Mouse (Mus musculus) cerebellum, postnatal 4 days (tissue): ENCODE results near the gene Olfr66.

Source experiments
- DNase-seq, 2 experiments: peaks; one replicate each; pipeline ENCODE4 v3.0.0; 2022; ENCODE audit warnings: low spot score in 2 of 2, mixed read lengths in 1 of 2

Olfr66 gene

DNA sequence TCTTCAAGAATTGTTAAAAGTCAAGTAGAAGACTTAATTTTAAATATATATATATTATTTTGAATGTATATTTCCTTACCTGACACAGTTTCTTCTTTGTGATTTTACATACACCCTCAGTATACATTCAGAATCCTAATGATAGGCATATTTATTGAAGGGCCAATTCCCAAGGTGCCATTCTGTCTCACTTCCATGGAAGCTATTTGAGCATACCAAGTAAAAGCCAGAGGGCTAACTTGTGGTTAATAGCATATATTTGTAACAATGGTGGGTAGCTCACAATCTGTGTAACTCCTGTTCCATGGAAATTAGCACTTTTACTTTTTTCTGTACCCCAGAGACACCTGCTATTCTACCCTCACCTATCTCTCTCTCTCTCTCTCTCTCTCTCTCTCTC is at the start of gene Olfr66:
Gene Olfr66 (minus strand): TSS at position 101 of the 400 bp plus-strand sequence.
- no peak for DNase-seq

DNA sequence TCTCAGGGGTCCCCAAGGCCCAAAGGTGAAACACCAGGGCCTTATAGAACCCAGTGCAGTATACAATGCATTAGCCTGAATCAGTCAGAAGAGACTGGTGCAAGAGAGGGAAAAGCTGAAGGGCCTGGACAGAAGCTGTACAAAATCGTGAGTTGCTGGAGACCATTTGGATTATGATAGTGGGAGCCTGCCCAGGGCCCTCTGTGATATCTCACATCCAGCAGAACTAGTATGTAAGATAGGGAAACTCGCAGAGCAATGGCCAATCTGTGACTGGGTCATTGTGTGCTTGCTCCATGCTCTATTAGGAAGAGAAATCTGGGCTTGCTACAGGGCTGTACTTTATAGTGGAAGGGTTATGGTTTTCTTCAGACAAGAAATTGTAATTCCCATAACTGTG is 48.2 kb upstream of the Olfr66 start, which contains the start of gene Olfr632:
Gene Olfr632 (plus strand): TSS at position 84 of the 400 bp plus-strand sequence.
- no peak for DNase-seq

DNA sequence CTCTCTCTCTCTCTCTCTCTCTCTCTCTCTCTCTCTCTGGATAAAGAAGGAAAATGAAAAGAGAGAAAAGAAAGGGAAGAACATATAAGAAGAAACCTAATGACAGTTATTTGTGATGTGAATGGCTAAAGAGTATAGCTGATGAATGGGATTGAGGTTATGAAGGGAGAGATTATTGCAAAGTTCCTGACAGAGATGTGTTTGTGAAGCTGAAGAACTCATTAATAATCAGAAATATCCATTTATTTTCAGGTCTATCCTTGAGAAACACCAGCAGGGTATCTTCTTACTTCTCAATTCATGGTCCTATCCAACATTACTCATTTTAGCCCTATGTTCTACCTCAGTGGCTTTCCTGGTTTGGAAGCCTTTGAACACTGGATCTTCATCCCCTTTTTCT is 42.5 kb upstream of the Olfr66 start, which contains the start of gene Olfr631:
Gene Olfr631 (plus strand): TSS at position 301 of the 400 bp plus-strand sequence.
- no peak for DNase-seq

DNA sequence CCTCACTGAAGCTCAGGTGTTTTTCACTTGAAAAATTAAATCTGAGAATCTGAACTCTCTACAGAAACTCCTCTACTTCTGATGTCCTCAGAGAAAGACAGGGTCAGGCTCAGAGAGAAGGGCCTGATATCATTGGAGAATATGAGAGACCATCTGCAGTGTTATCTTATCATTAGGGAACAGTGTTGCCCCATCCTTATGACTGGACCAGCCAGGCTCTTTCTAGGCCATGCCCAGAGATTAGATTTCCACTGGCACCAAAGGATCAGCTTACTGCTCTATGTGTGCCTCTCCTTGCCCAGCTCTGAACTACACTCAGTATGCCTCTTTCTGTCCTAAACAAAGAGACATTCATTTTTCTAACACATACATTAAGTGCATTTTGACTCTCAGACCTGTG is 29.3 kb upstream of the Olfr66 start:
- DNase-seq = no peak

DNA sequence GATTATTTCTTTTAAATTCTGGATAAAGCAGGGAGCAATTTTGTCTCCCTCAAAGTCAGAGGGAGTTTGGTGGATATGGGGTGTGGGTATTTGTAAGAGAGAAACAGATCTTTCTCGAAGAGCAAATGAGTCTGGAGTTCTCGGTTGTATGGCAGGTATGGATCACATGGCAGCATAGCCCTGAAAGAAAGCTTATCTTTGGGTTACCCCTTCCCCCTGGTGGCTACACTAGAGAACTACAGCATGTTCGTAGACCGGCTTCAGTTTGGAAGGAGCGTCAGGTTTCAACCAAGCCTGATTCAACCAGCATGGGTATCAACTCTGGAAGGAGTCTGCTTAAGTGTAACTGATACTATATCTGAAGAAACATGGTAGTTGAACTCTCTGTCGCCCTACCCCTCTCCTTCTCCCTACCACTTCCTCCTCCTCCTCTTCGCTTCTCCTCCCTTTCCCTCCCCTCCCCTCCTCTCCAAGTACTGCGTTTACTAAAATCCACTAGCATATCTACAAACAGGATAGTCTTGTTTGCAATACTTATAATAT is 27.0 kb upstream of the Olfr66 start:
- DNase-seq = no peak

DNA sequence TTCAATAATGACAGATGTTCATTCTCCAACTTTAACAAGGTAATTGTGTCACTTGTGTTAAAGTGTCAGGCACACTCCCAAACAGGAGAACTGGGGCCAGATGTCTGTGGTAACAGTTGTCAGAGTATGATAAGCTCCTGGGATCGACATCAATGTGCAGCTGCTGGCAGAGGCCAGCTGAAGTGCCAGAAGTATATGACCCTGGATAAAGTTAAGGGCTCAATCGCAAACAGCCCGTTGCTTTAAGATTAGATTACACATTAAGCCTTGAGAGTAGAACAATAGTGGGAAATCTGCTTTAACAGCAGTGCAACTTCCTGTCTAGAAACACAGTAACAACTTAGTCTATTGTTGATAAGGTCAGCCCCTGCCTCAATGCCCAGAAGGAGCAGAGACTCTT is 24.0 kb upstream of the Olfr66 start:
- no peak for DNase-seq

DNA sequence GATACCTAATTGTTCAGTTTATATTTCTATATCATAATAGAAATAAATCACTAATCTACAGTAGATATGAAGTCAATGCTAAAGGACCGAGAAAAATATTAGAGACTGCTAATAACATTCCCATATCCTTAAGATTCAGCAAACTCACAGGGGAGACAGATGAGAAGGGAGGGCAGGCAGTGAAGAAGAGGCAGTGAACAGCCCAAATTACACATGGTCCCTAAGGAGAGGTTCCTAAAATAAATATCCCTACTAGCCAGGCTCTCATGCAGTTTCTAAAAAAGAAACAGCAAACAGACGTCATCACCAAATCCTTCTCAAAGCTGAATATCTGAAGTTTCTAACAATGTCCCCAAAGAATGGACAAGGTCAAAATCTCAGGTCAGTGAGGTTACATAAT is 17.1 kb upstream of the Olfr66 start, which contains the start of gene Olfr65:
Gene Olfr65 (plus strand): TSS at position 301 of the 400 bp plus-strand sequence.
- DNase-seq = no peak

DNA sequence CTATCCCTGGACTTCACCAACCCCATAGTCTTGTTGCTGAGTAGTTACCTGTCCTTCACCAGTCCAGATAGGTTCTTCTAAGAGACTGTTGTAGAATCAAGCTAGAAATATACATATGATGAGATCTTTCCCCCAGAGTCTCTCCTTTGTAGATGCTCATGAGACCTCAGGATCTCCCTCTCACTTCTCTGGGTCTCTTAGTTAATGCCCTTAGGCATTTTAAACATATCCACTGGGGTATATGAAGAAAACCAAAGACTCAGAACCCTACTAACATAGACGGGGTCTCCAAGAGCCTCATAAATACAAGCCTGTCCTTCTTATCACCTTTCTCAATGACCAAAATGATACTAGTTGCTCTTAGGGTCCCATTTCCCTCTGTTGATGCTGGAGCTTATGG is 8.3 kb upstream of the Olfr66 start, which contains the start of gene Olfr64:
Gene Olfr64 (minus strand): TSS at position 101 of the 400 bp plus-strand sequence.
- no peak for DNase-seq

DNA sequence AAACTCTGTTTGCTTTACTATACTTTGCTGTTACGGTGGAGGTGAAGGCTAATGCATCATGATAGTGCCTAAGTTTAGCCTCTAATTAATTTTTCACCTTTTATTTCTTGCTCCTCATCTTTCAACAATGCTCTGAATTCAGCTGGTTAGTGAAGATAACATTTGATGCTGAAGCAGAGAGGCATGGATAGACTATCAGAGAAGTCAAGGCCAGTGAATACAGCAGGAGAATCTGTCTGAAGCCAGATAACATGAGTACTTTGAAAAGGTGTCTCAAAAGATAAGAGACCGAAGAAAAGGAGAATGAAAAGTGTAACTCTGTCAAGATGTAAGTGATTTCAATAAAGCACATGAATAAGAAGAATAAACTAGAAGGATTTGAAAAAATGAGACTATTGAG is 9.0 kb downstream of the Olfr66 start:
- DNase-seq = no peak

DNA sequence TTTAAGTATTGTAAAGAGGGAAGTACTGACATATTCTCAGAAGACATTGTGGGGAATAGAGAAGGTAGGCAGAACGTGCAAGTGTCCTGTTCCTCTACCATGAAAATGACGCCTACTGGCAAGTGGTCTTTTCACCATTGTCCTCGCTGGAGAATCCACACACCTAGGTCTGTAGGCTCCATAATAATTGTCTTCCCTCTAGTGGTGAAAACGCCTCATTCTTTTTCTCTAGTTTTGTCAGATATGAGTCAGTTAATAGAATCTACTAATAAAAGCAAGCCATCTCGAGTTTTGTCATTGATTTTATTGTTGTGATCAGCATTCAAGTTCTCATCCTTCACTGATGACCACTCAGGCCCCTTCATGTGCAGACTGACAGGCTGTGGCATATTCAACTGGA is 11.6 kb downstream of the Olfr66 start:
- DNase-seq = no peak

DNA sequence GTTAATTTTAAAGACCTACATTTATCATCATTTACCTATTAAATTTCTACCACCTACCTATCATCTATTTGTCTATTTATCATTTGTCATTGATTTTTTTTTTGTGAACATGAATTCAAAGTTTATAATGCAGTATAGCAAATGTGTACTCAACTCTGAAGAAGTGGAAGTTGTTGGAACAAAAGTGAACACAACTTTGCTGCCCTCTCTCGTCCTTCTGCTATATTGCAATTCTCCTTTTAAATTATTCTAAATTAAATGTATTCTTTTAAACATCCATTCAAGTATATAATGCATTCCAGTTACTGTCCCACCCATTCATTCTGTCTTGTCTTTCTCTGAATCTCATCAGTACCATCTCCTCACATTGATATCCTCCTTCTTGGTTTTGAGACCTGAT is 13.0 kb downstream of the Olfr66 start:
- no peak for DNase-seq

DNA sequence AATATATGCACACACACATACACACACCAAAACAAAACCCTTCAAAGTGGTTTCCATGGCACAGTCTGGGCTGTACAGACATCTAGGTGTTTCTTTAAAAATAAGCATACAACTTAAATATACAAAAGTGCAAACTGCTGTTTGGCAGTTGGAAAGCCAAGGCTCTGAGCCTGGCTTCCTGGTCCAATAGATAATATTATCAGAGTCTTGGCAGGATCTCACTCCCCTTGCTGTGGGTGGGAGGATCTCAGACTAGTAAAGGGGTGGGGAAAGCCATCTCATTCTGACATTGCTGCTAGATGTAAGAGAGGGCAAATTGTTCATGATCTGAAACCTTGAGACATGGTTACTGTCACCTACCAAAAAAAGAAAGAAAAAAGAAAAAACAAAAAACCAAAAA is 15.4 kb downstream of the Olfr66 start:
- DNase-seq = no peak

DNA sequence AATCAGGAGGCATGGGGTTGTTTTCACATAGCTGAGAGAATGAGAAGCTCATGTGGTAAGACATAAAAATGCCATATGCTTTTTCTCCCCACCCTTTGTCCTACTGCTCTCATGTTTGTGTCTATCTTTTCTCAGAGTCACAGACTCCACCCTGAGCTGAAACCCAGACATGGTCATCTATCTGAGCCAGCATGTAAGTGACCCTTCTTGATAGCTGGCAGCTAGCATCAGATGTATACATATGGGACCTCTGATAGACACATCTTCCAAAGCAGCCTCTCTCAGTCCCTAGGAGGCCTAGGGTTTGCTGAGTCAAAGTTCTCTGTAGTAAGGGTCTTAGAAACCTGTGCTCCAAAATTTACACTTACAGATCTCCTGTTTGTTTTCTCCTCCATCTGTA is 20.3 kb downstream of the Olfr66 start:
- no peak for DNase-seq

DNA sequence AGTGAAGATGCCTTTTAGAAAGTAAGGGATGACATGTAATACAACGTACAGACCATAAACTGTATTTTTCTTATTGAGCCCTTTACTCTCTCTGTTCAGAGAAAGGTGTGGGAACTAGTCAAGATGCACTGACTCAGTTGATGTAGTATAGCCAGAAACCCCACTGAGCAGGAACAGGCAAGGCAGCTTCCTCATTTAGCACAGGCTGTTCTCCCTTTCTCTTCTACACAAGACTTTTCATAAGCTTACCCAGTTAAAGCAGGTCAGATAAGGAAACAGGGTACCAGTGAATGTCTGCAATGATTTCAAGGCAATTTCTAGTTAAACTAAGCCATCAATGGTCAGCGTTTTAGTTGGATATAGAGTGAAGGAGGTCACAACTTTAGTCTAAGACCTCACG is 24.5 kb downstream of the Olfr66 start:
- DNase-seq = no peak

DNA sequence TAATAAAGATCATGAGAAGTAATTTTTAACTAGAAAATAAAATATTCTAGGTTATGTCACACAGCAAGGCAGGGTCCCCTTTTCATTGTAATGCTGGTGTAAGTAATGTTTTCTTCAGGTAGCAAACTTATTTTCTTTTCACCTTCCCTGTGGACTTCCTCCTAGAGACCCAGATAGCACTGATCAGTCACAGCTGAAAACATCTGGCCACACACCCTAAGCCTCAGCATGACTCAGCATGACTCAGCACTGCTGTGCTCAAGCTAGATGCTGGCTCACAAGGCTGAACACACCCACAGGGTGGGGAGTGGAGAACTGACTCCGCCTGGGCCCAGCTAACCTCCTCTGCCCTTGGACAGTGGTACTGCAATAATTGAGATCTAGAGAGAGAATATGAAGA is 25.2 kb downstream of the Olfr66 start:
- DNase-seq = no peak

DNA sequence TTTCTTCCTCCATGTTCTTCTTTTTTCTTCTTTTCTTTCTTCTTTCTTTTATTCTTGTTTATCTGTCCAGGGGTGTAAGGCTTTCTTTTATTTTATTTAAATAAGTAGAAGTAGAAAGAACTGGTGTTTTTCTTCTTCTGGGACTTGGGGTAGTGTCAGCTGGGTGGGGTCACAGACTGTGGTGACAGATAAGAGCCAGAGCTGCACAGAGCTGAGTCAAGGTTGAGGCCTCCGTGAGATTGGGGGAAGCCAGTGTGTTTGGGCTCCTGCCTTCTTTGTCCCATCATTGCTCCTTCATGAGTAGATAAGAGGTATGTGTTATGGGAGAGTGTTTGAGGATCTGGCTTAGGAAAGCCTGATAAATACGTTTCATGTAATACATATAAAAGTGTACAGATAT is 27.0 kb downstream of the Olfr66 start:
- no peak for DNase-seq

DNA sequence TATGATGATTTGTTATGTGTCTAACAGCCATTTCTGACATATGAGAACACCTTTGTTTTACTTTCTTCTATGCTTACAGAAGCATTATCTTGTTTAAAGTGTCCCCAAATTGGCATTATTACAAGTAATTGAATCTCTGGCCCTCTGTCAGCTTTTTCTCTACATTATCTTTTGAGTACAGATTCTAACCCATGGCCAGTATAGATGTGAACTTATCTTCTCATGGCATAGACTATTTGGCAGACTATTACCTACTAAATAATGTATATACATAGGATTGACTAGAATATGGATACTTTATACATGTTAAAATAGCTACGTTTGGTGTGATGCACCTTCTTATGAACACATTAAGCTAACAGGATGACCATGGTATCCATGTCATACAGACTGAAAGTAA is 31.4 kb downstream of the Olfr66 start:
- no peak for DNase-seq

DNA sequence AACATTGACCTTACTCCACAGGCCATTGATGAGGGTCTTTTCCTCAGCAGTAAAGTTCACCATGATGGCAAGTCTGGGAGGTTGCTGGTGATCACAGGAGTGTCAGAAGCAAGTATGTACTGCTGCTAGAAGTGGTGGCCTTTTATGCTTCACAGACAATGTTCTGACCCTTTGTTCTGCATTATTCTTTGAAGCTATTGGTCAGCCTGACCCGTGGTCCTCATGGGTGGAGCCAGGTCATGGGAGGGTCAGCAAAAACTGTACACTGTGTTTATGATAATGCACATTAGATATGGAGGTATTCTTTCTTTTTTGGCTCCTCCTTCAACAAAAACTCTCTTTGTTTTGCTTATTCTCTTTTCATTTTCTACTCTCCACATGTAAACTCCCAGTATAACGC is 33.0 kb downstream of the Olfr66 start, which contains the start of gene Hbb-y:
Gene Hbb-y (minus strand): TSS at position 127 of the 400 bp plus-strand sequence.
- no peak for DNase-seq

DNA sequence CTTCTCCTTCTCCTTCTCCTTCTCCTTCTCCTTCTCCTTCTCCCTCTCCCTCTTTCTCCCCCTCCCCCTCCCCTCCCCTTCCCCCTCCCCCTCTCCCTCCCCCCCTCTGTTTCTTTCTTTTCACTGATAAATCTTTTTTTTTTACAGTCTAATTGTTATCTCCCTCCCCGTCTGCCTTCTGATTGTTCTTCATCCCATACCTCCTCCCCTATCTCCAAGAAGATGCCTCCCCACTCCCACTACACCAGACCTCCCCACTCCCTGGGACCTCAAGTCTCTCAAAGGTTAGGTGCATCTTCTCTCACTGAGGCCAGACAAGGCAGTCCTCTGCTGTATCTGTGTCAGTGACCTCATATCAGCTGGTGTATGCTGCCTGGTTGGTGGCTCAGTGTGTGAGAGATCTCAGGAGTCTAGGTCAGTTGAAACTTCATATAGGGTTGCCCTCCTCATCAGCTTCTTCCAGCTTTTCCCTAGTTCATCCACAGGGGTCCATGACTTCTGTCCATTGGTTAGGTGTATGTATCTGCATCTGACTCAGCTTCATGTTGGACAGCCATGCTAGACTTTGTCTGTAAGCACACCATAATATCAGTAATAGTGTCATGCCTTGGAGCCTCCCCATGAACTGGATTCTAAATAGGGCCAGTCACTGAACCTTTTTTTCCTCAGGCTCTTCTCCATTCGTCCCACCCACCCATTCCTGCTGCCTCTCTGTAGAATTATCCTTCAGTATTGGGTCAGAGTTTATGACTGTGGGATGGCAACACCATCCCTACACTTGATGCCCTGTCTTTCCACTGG is 41.3 kb downstream of the Olfr66 start:
- DNase-seq = no peak

DNA sequence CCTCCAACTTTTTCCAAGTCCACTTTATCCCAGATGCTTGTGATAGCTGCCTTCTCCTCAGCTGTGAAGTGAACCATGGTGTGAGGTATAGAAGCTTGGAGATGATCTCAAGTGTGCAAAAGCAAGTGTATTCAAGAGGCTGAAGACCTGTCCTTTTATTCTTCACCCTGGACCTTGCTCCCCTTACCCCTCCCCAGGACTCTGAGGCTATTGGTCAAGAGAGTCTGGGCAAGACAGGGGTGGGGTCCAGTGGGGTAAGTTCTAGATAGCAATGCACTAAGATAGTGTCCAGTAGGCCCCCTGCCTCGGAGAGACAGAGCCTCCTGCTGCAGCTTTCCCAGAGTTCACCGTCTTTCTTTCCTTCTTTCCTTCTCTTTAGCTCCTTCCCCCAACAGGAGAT is 43.0 kb downstream of the Olfr66 start, which contains the start of gene Hbb-bh1:
Gene Hbb-bh1 (minus strand): TSS at position 131 of the 400 bp plus-strand sequence.
- no peak for DNase-seq

DNA sequence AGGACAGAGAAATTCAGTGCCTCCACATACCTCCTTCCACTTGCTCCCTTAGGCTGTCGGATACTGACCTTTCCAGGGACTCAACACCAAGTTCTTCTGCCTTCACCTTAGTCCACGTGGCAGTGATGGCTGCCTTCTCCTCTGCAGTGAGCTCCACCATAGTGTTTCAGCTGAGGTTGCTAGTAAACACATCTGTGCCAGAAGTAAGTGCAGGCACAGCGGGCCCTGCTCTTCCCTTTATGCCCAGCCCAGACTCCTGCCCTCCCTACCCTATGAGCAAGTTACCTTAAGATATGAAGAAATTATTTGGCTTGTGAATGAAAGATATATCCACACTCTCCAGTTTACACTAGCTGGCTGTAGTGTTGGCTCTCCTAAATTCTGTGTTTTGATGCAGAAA is 45.8 kb downstream of the Olfr66 start, which contains the start of gene Hbb-bh2:
Gene Hbb-bh2 (minus strand): TSS at position 253 of the 400 bp plus-strand sequence.
- DNase-seq = no peak
